Mouse (Mus musculus): ENCODE measurements around the gene Dock6. TPM values are rescaled to one million over a fixed set of nuclear protein-coding genes. Genes with fewer than 3 reads are reported as not detected.

Gene Dock6
- total and polyA plus RNA-seq, 3 experiments: 0.79 to 3.6 (median 3.3) TPM

GRCm38 (mm10) chr9:21846755-21847341 is 5.6 kb downstream of the Dock6 start:
- Histone ChIP-seq H3K4me3 (replicated peaks in 1 of 3; ENCODE audit: low read depth in 2 of 3, low read length in 2 of 3, poor library complexity in 1 of 3) (no peak overlapping the region), H3K4me1 (ENCODE audit: control insufficient read depth in 1 of 2, insufficient read depth in 2 of 2) (peaks cover 0 to 13% of the 10 kb centered on the region in 2 experiments; a peak in 2 of 4 replicates), H3K9ac (ENCODE audit: insufficient read depth, low read depth) (no peak overlapping the region), H3K79me2 (replicated peaks; ENCODE audit: control insufficient read depth, extremely low read depth, insufficient read depth, poor library complexity, severe bottlenecking) (no peaks in the 10 kb centered on the region), H3K27ac (ENCODE audit: insufficient read depth, low read depth) (no peak overlapping the region), H3K27me3 (replicated peaks) (peaks cover 6% of the 10 kb centered on the region), H3K9me3 (replicated peaks; ENCODE audit: low read length) (no peaks in the 10 kb centered on the region), H3K36me3 (replicated peaks in 1 of 2; ENCODE audit: control insufficient read depth in 1 of 2, insufficient read depth in 1 of 2, low read length in 1 of 2) (peaks cover 0 to 34% of the 10 kb centered on the region in 2 experiments), H3K4me2 (ENCODE audit: insufficient read depth, low read depth, poor library complexity, severe bottlenecking) (no peak overlapping the region)
- dilution Hi-C loops (cut with MboI; ENCODE audit: extremely low pct_ligation_motif_present, extremely low pct_unique_long_range_greater_than_20kb, low sequenced_read_pairs): no loop called here
- DNase-seq (ENCODE audit: extremely low read depth): no peak
- in situ Hi-C loops (cut with MboI; ENCODE audit: low pct_ligation_motif_present, low pct_unique_long_range_greater_than_20kb, low sequenced_read_pairs): no loop called here
- TF ChIP-seq ZKSCAN1 (IDR thresholded peaks at IDR 0.05; ENCODE audit: borderline replicate concordance, low read depth, low read length): no peak
- no peak for TF ChIP-seq ZNF384 (IDR thresholded peaks at IDR 0.05; ENCODE audit: low read depth, low read length)
- no peak for TF ChIP-seq NRF1 (IDR thresholded peaks at IDR 0.05; ENCODE audit: low read depth, low read length)
- no peak for TF ChIP-seq GABPA (IDR thresholded peaks at IDR 0.05; ENCODE audit: insufficient replicate concordance, low read depth, low read length)
- no peak for TF ChIP-seq RCOR1 (conservative IDR thresholded peaks at IDR 0.05; ENCODE audit: low read depth, low read length)
- no peak for TF ChIP-seq JUND (conservative IDR thresholded peaks at IDR 0.05; ENCODE audit: low read depth, low read length)
- no peak for TF ChIP-seq EP300 (IDR thresholded peaks at IDR 0.05; ENCODE audit: low read length)

GRCm38 (mm10) chr9:21845381-21846080 is 6.9 kb downstream of the Dock6 start:
- Histone ChIP-seq H3K27ac (ENCODE audit: insufficient read depth, low read depth) (no peak overlapping the region), H3K27me3 (replicated peaks) (no peaks in the 10 kb centered on the region), H3K4me3 (replicated peaks in 1 of 3; ENCODE audit: low read depth in 2 of 3, low read length in 2 of 3, poor library complexity in 1 of 3) (no peak overlapping the region), H3K9ac (ENCODE audit: insufficient read depth, low read depth) (no peak overlapping the region), H3K4me2 (ENCODE audit: insufficient read depth, low read depth, poor library complexity, severe bottlenecking) (no peak overlapping the region), H3K36me3 (replicated peaks in 1 of 2; ENCODE audit: control insufficient read depth in 1 of 2, insufficient read depth in 1 of 2, low read length in 1 of 2) (peaks cover 0 to 36% of the 10 kb centered on the region in 2 experiments), H3K9me3 (replicated peaks; ENCODE audit: low read length) (no peaks in the 10 kb centered on the region), H3K79me2 (replicated peaks; ENCODE audit: control insufficient read depth, extremely low read depth, insufficient read depth, poor library complexity, severe bottlenecking) (no peaks in the 10 kb centered on the region), H3K4me1 (ENCODE audit: control insufficient read depth in 1 of 2, insufficient read depth in 2 of 2) (peaks cover 0 to 9% of the 10 kb centered on the region in 2 experiments; a peak in 1 of 4 replicates)
- no peak for TF ChIP-seq SIN3A (IDR thresholded peaks at IDR 0.05; ENCODE audit: low read length)
- 0 out of 4 replicates have a peak, but pooled peaks of 1 of the 2 experiments have one; percentile 3 for TF ChIP-seq CTCF (conservative IDR thresholded peaks at IDR 0.05 in 1 of 2, IDR thresholded peaks at IDR 0.05 in 1 of 2; ENCODE audit: low read depth in 2 of 2, low read length in 2 of 2)
- no peak for DNase-seq (ENCODE audit: extremely low read depth)
- in situ Hi-C loops (cut with MboI; ENCODE audit: low pct_ligation_motif_present, low pct_unique_long_range_greater_than_20kb, low sequenced_read_pairs): no loop called here
- dilution Hi-C loops (cut with MboI; ENCODE audit: extremely low pct_ligation_motif_present, extremely low pct_unique_long_range_greater_than_20kb, low sequenced_read_pairs): no loop called here

- Histone ChIP-seq H3K27ac (ENCODE audit: insufficient read depth, low read depth) (no peak overlapping the region), H3K4me1 (ENCODE audit: control insufficient read depth in 1 of 2, insufficient read depth in 2 of 2) (peaks cover 0 to 9% of the 10 kb centered on the region in 2 experiments; a peak in 1 of 4 replicates), H3K4me2 (ENCODE audit: insufficient read depth, low read depth, poor library complexity, severe bottlenecking) (no peak overlapping the region), H3K4me3 (replicated peaks in 1 of 3; ENCODE audit: low read depth in 2 of 3, low read length in 2 of 3, poor library complexity in 1 of 3) (no peak overlapping the region), H3K36me3 (replicated peaks in 1 of 2; ENCODE audit: control insufficient read depth in 1 of 2, insufficient read depth in 1 of 2, low read length in 1 of 2) (peaks cover 0 to 49% of the 10 kb centered on the region in 2 experiments), H3K27me3 (replicated peaks) (no peaks in the 10 kb centered on the region), H3K9me3 (replicated peaks; ENCODE audit: low read length) (no peaks in the 10 kb centered on the region), H3K9ac (ENCODE audit: insufficient read depth, low read depth) (no peak overlapping the region), H3K79me2 (replicated peaks; ENCODE audit: control insufficient read depth, extremely low read depth, insufficient read depth, poor library complexity, severe bottlenecking) (no peaks in the 10 kb centered on the region)
- TF ChIP-seq IRF4 (IDR thresholded peaks at IDR 0.05; ENCODE audit: low read depth, low read length) (no peak), TCF12 (IDR thresholded peaks at IDR 0.05; ENCODE audit: low read depth, low read length) (no peak), ZMIZ1 (IDR thresholded peaks at IDR 0.05; ENCODE audit: low read depth, low read length) (no peak), RAD21 (IDR thresholded peaks at IDR 0.05; ENCODE audit: low read depth, low read length) (no peak), JUN (IDR thresholded peaks at IDR 0.05; ENCODE audit: insufficient read depth, low read depth, low read length) (no peak), PAX5 (IDR thresholded peaks at IDR 0.05; ENCODE audit: low read length) (no peak), HCFC1 (IDR thresholded peaks at IDR 0.05; ENCODE audit: low read depth, low read length) (no peak), USF1 (IDR thresholded peaks at IDR 0.05; ENCODE audit: low read depth, low read length) (no peak), ELF1 (IDR thresholded peaks at IDR 0.05; ENCODE audit: low read depth, low read length) (no peak), BHLHE40 (IDR thresholded peaks at IDR 0.05; ENCODE audit: low read depth, low read length) (no peak), POLR2AphosphoS2 (IDR thresholded peaks at IDR 0.05; ENCODE audit: low read depth, low read length) (no peak), JUND (conservative IDR thresholded peaks at IDR 0.05; ENCODE audit: low read depth, low read length) (no peak), MXI1 (IDR thresholded peaks at IDR 0.05; ENCODE audit: low read depth, low read length) (no peak), ZNF384 (IDR thresholded peaks at IDR 0.05; ENCODE audit: low read depth, low read length) (no peak), CHD2 (IDR thresholded peaks at IDR 0.05; ENCODE audit: low read length) (no peak), NRF1 (IDR thresholded peaks at IDR 0.05; ENCODE audit: low read depth, low read length) (no peak)
- DNase-seq (ENCODE audit: extremely low read depth): no peak
- dilution Hi-C loops (cut with MboI; ENCODE audit: extremely low pct_ligation_motif_present, extremely low pct_unique_long_range_greater_than_20kb, low sequenced_read_pairs): no loop called here
- in situ Hi-C loops (cut with MboI; ENCODE audit: low pct_ligation_motif_present, low pct_unique_long_range_greater_than_20kb, low sequenced_read_pairs): no loop called here
Measured at GRCm38 (mm10) chr9:21843086-21843485, 9.3 kb downstream of the Dock6 start.
